Mouse (Mus musculus) forebrain, embryonic 14.5 days (tissue): Measurements from ENCODE around the gene Hacl1. TPM values are rescaled to one million over a fixed set of nuclear protein-coding genes. Genes with fewer than 3 reads are reported as not detected.

Experiments
- ATAC-seq: fragments of 200-750 bp; cut with Nextera tagmentation; 2 replicates; pipeline ENCODE4 v1.8.0; 2017; ENCODE audit warnings: mild to moderate bottlenecking, moderate library complexity
- DNase-seq: peaks from one replicate; pipeline ENCODE4 v3.0.0-alpha.2; 2015; ENCODE audit warnings: low spot score
- H3K27ac ChIP-seq: fragments of 300-500 bp; sonication (generic); 2 replicates; pipeline ENCODE4 v1.5.1; 2014; ENCODE audit warnings: low read depth, mild to moderate bottlenecking, control low read depth, low read length, moderate library complexity
- H3K27me3 ChIP-seq: fragments of 300-500 bp; sonication (generic); replicated peaks from 2 replicates; pipeline ENCODE4 v1.6.1; 2014; ENCODE audit warnings: low read length, control low read depth, mixed read lengths; ENCODE audit not compliant: control insufficient read depth, insufficient read depth
- H3K36me3 ChIP-seq: fragments of 300-500 bp; sonication (generic); 2 replicates; pipeline ENCODE4 v1.6.1; 2014; ENCODE audit warnings: low read length, control low read depth; ENCODE audit not compliant: control insufficient read depth, insufficient read depth
- H3K4me1 ChIP-seq: fragments of 300-500 bp; sonication (generic); 2 replicates; pipeline ENCODE4 v1.6.1; 2014; ENCODE audit warnings: antibody characterized with exemption, low read length, control low read depth; ENCODE audit not compliant: control insufficient read depth, insufficient read depth
- H3K4me2 ChIP-seq: fragments of 300-500 bp; sonication (generic); 2 replicates; pipeline ENCODE4 v1.6.1; 2014; ENCODE audit warnings: mild to moderate bottlenecking, control low read depth, low read length
- H3K4me3 ChIP-seq: fragments of 300-500 bp; sonication (generic); 2 replicates; pipeline ENCODE4 v1.5.1; 2014; ENCODE audit warnings: low read depth, low read length, control low read depth
- H3K9ac ChIP-seq: fragments of 300-500 bp; sonication (generic); 2 replicates; pipeline ENCODE4 v1.6.1; 2014; ENCODE audit warnings: mild to moderate bottlenecking, low read length, control low read depth, moderate library complexity
- H3K9me3 ChIP-seq: fragments of 300-500 bp; sonication (generic); replicated peaks from 2 replicates; pipeline ENCODE4 v1.6.1; 2016; ENCODE audit warnings: low read length, control low read depth, mixed read lengths; ENCODE audit not compliant: control insufficient read depth
- WGBS: fragments of 180-500 bp; shearing (Covaris S2); extraction: QIAGEN DNeasy Blood & Tissue Kit; methylation state at CpG from one replicate; pipeline ENCODE4 v1.1.7; 2014; 5-methylcytosine and 5-hydroxymethylcytosine counted together
- polyA plus RNA-seq: library from polyadenylated mRNA; unstranded; fragments of >200 nt; fragmentation: Nextera tagmentation; extraction: Ambion mirVana; gene quantifications from 2 replicates; pipeline ENCODE4 v1.2.1, GENCODE M21; 2014

Hacl1 gene
- polyA plus RNA-seq, 1 experiment from 2014 or later = 13.0 TPM

DNA sequence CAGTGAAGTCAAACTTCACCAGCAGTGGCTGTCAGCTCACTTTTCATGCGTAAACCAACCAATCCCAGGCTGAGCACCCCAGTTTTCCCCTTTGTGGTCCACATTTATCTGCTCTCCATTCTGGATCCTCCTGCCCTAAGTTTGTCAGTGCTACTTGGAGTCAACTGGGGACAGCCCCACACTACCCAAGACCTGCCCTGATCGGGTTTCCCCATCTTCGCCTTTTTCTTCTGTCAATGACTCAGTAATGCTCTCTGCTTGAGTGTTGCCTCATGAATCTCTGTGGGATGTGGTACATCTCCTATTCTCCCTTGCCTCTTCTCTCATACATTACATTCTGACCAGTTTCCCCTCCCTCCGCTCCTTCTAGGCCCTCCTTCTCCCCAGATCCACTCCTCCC is 43.6 kb downstream of the Hacl1 start:
- no peaks in the 10 kb centered on the region for H3K9me3 ChIP-seq
- no peak overlapping the region for H3K27ac ChIP-seq
- ATAC-seq = no peak
- 96% methylated on average over 4 of the region's 4 CpGs for WGBS
- H3K4me1 ChIP-seq = no peaks in the 10 kb centered on the region
- H3K9ac ChIP-seq = no peak overlapping the region
- DNase-seq = no peak
- no peaks in the 10 kb centered on the region for H3K27me3 ChIP-seq
- no peaks in the 10 kb centered on the region for H3K36me3 ChIP-seq
- no peak overlapping the region for H3K4me3 ChIP-seq
- no peak overlapping the region for H3K4me2 ChIP-seq

DNA sequence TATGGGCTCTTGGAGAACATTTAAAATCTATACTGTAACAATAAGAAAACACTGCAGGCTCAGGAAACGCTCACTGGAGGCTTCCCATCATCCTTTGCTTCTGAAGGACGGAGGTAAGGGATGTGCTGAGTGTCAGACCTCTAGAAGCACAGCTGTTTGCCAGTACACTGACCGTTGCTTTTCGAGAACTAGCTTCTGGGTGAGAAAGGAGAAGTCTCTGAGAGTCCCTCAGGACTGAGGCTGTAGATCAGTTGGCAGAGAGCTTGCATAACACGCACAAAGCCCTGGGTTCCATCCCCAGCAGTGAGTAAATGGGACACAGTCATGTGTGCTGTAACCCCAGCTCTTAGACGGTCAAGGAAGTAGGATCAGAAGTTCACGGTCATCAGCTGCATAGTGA is 44.7 kb downstream of the Hacl1 start:
- no peak for ATAC-seq

DNA sequence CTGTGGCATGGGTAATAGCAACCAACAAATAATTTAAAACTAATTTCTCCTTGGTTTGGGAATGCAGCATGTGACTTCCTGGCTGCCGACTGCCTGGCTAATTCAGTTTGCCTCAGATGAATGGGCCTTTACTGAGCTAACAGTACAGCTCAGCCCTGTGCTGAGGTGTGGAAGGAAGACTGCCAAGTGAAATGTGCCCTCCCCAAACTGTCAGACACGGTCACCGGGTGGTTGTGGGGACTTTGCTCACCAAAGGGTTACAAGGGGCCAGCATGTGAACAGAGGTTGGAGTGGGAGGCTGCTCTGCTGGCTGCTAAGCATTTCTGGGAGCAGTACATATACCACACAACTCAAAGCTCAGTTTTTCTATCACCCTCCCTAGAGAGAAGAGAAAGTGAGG is 46.4 kb downstream of the Hacl1 start:
- no peaks in the 10 kb centered on the region for H3K4me1 ChIP-seq
- WGBS = 80% methylated on average over 3 of the region's 3 CpGs
- H3K9me3 ChIP-seq = no peaks in the 10 kb centered on the region
- H3K27me3 ChIP-seq = no peaks in the 10 kb centered on the region
- ATAC-seq (no peak), DNase-seq (no peak)
- H3K9ac ChIP-seq = no peak overlapping the region
- H3K4me3 ChIP-seq = no peak overlapping the region
- no peaks in the 10 kb centered on the region for H3K36me3 ChIP-seq
- H3K27ac ChIP-seq = no peak overlapping the region
- no peak overlapping the region for H3K4me2 ChIP-seq

More for the DNA sequence above, 44.7 kb downstream of the Hacl1 start:
- 88% methylated on average over 7 of the region's 7 CpGs for WGBS
- Histone ChIP-seq H3K27me3 (no peaks in the 10 kb centered on the region), H3K9ac (no peak overlapping the region), H3K4me3 (no peak overlapping the region), H3K27ac (no peak overlapping the region), H3K9me3 (no peaks in the 10 kb centered on the region), H3K4me2 (no peak overlapping the region), H3K4me1 (no peaks in the 10 kb centered on the region), H3K36me3 (no peaks in the 10 kb centered on the region)
- DNase-seq = no peak

DNA sequence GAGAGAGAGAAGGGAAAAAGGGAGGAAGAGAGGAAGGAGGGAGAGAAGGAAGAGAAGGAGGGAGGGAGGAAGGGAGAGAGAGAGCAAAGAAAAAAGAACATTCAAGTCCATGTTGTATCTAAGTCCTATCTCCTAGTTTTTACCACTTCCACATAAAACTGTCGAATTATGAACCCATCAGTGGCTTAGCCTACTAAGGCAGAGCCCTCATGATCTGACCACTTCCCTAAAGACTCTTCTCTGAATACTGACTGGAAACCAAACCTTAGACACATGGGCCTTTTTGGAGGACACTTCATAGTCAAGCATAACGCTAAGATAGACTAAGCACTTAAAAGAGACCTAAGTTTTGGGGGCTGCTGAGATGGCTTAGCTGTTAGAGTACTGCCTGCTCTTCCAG is 48.0 kb downstream of the Hacl1 start:
- Histone ChIP-seq H3K4me2 (no peak overlapping the region), H3K9me3 (no peaks in the 10 kb centered on the region), H3K27ac (no peak overlapping the region), H3K4me1 (no peaks in the 10 kb centered on the region), H3K27me3 (no peaks in the 10 kb centered on the region), H3K4me3 (no peak overlapping the region), H3K36me3 (no peaks in the 10 kb centered on the region), H3K9ac (no peak overlapping the region)
- DNase-seq (no peak), ATAC-seq (no peak)
- 89% methylated on average over 2 of the region's 2 CpGs for WGBS

DNA sequence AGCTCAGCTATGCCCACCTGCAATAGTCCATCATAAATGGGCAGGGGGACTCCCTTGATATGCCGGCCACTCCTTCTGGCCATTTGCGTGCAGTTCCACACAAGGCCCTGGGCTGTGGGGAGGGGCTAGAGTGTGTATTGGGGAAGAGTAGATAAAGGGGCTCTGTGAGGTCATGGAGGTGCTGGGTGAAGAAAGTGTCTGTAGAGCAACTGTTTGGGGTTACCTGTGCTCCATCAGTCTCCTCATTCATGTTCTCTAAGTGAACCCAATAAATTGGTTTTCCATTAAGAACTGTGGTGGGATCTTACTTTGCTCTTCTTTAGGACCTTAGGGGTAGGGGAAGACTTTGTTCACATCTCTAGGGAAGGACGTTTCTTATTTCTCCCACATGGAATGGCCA is 49.8 kb downstream of the Hacl1 start, which contains the start of gene Colq:
TSS of gene Colq (minus strand) at position 101 of the 400 bp plus-strand sequence.
- H3K4me2 ChIP-seq = no peak within 1 kb of the TSS
- H3K27ac ChIP-seq = no peak within 1 kb of the TSS
- ATAC-seq (no peak), DNase-seq (no peak)
- WGBS = 90% methylated on average over 3 of the region's 3 CpGs
- no peaks in the 10 kb centered on the region for H3K27me3 ChIP-seq
- H3K4me1 ChIP-seq = no peaks in the 10 kb centered on the region
- no peak within 1 kb of the TSS for H3K4me3 ChIP-seq
- no peaks in the 10 kb centered on the region for H3K9me3 ChIP-seq
- no peaks in the 10 kb centered on the region for H3K36me3 ChIP-seq
- H3K9ac ChIP-seq = no peak within 1 kb of the TSS

DNA sequence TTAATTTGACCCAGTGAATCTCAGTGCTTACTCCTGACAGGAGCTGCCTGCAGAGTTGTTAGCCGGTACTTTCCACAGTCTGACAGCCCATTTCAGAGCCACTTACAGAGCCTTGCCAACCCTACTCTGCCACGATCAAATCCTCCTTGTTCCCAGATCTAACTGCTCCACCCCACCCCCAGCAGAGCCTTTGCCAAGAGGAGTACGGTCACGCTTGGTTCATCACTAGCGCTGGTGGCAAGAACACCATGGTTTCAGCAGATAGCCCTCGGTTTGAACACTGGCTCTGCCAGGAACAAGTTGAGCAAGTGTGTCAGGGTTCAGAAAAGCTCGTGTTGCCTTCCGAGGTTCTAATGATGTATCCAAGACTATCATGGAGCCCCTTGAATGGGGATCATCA is 54.6 kb downstream of the Hacl1 start:
- no peak overlapping the region for H3K27ac ChIP-seq
- ATAC-seq (no peak), DNase-seq (no peak)
- H3K4me3 ChIP-seq = no peak overlapping the region
- H3K36me3 ChIP-seq = no peaks in the 10 kb centered on the region
- no peak overlapping the region for H3K4me2 ChIP-seq
- no peak overlapping the region for H3K9ac ChIP-seq
- 86% methylated on average over 8 of the region's 8 CpGs for WGBS
- no peaks in the 10 kb centered on the region for H3K9me3 ChIP-seq
- no peaks in the 10 kb centered on the region for H3K27me3 ChIP-seq
- no peaks in the 10 kb centered on the region for H3K4me1 ChIP-seq

DNA sequence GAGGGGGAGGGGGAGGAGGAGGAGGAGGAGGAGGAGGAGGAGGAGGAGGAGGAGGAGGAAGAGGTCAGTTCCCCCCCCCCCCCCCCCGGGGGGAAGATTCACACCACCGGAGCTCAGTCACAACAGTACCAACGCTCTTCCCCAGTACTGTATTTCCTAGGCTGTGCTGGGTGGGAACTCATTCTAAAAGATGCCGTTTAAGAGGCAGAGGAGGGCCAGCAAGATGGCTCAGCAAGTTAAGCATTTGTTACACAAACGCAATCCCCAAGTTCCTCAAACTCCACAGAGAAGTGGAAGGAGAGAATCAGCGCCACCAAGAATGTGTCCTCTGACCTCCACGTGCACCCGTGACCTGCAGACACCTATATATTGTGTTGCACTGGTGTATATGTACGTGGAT is 58.0 kb downstream of the Hacl1 start:
- Histone ChIP-seq H3K9me3 (no peaks in the 10 kb centered on the region), H3K4me3 (no peak overlapping the region), H3K4me2 (no peak overlapping the region), H3K27me3 (no peaks in the 10 kb centered on the region), H3K4me1 (no peaks in the 10 kb centered on the region), H3K27ac (no peak overlapping the region), H3K36me3 (no peaks in the 10 kb centered on the region), H3K9ac (no peak overlapping the region)
- no peak for DNase-seq
- no peak for ATAC-seq
- WGBS = 90% methylated on average over 8 of the region's 9 CpGs

DNA sequence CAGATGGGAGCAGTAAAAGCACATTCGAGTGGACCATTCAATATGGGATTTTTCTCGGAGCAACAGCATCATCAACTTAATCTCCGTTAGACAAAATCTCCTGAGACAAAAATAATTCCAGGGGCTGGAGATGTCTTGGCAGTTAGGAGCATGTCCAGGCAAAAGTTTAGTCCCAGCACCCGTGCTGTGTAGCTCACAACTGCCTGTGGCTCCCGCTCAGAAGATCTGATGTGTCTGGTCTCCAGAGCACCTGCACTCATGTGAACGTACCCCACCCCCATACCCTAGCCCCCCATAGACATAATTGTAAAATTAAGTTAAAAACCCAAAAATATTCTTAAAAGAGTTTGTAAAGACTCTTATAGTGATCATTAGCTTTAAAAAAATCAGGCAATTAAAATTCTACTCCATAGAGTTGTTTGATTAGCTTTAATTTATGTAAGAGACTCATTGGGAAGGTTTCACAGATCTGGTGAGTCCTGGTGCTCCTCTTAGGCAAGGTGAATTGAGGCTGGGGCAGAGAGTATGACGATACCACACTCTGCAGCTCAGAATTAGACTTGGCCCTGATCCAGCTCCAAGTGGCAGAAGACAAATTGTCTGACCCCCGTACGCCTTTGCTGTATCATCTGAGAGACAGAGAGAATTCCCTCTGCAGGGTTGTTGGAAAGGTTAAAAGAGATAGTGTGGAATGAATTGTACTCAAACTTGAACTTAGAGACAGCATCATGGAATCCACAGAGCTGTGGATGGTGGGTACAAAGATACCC is 62.9 kb downstream of the Hacl1 start:
- no peak for ATAC-seq

DNA sequence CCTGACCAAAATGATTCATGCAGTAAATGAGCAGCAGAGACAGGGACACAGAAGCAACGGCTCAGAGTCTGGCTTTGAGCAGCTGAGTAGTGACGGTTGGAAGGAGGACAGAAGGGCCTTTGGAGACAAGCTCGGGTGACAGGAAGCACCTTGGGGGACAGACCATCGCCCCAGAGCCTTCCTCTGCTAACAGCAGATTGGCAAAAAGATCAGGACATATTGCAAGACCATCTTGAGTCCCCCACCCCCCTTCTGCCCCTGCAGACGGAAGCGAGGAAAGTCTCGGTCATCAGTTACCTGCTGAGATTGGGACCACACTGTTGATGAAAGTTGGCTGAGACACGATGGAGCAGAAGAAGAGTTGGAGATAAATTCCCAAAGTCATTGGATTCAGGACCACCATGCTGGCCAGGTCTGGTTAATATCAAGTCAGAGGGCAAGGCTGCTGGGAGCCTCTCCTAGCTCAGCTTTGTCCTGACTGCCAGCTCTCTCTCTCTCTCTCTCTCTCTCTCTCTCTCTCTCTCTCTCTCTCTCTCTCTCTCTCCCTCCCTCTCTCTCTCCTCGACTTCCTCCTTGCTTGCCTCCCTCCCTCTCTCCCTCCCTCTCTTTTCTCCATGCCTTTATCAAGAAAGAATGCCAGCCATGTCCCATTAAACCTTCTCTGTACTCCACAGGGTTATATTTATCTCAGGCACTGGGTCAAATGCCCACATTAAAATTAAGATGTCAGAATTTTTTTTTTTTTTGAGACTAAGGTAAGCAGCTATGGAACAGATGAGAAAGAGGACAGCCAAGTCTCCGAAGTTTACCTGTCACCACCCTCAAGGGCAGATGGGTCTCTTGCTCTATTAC is 64.0 kb downstream of the Hacl1 start:
- DNase-seq = no peak
- Histone ChIP-seq H3K9ac (no peak overlapping the region), H3K4me1 (no peaks in the 10 kb centered on the region), H3K4me3 (no peak overlapping the region), H3K9me3 (no peaks in the 10 kb centered on the region), H3K36me3 (no peaks in the 10 kb centered on the region), H3K27ac (no peak overlapping the region), H3K27me3 (no peaks in the 10 kb centered on the region), H3K4me2 (no peak overlapping the region)
- ATAC-seq = no peak
- 64% methylated on average over 10 of the region's 10 CpGs for WGBS

More for the DNA sequence above, 62.9 kb downstream of the Hacl1 start:
- H3K9ac ChIP-seq = no peak overlapping the region
- no peak overlapping the region for H3K27ac ChIP-seq
- no peaks in the 10 kb centered on the region for H3K36me3 ChIP-seq
- no peaks in the 10 kb centered on the region for H3K27me3 ChIP-seq
- no peak overlapping the region for H3K4me3 ChIP-seq
- no peaks in the 10 kb centered on the region for H3K4me1 ChIP-seq
- WGBS = 64% methylated on average over 9 of the region's 9 CpGs
- H3K4me2 ChIP-seq = no peak overlapping the region
- no peak for DNase-seq
- H3K9me3 ChIP-seq = no peaks in the 10 kb centered on the region
